Mouse (Mus musculus): ENCODE results near the gene Nme9.

- no peak for TF ChIP-seq POLR2A (IDR thresholded peaks at IDR 0.05; ENCODE audit: low read depth, low read length)
- TF ChIP-seq CTCF (conservative IDR thresholded peaks at IDR 0.05; ENCODE audit: insufficient read depth, insufficient read length, low read depth, low read length): no peak
Measured at GRCm38 (mm10) chr9:99468572-99468971, 17.3 kb downstream of the Nme9 start.

Measured in kidney, adult 2 months (tissue).